Comparison of ENCODE assay signal across 30 mouse cellular contexts in genomic region chr10:126690914-126691673, GRCm38 (mm10).
DNase-seq lines count a peak whose midpoint lies in the region; ATAC-seq and TF ChIP-seq lines count a peak whose summit lies in the region.
"Had no signal": no experiment of that assay in that cellular context is flagged by ENCODE, and none has a peak within 500 bp of the region (broad histone marks: within the 10 kb centered on the region; RNA-seq: fewer than 3 reads in every experiment).

No protein-coding gene starts in this region.

- DNase-seq in embryo, embryonic 10 days (ENCODE audit: low spot score): peak; percentile 36
- DNase-seq in embryo, embryonic 11 days: no peak
- DNase-seq in ES-CJ7 (ENCODE audit: low read depth, low spot score): peak; percentile 27
- peak; percentile 87 for DNase-seq in liver, adult 2 months (ENCODE audit: extremely low read depth, low read depth, low spot score)
- DNase-seq in kidney, postnatal 4 days: no peak
- DNase-seq in cerebellum, adult 11-12 months: no peak
- no peak for DNase-seq in cerebellum, postnatal 36 days
- DNase-seq: adrenal gland, postnatal 14 days; cerebellum, adult 11 months; cerebellum, adult 9-11 months; gastrocnemius, adult 2 months; heart, adult 2 months; heart, postnatal 4 days; kidney, adult 9 months; kidney, postnatal 10 days; layer of hippocampus, adult 9-11 months; lung, adult 2 months; lung, postnatal 10 days; right cerebral cortex, postnatal 25 days; thymus, adult 18-20 months; thymus, postnatal 36 days had no signal

- no peak overlapping the region for H3K9ac ChIP-seq in liver, adult 2 months (ENCODE audit: low read depth, low read length)
- H3K9ac ChIP-seq in liver, embryonic 15.5 days: no peak overlapping the region
- H3K9ac ChIP-seq: embryonic facial prominence, embryonic 12.5 days; forebrain, embryonic 15.5 days; heart, embryonic 12.5 days; hindbrain, embryonic 13.5 days; limb, embryonic 12.5 days; stomach, embryonic 15.5 days had no signal

- no peak overlapping the region for H3K4me3 ChIP-seq in liver, adult 2 months (ENCODE audit: insufficient read depth, low read depth, low read length)
- H3K4me3 ChIP-seq in liver, embryonic 15.5 days (replicated peaks): no peak overlapping the region
- H3K4me3 ChIP-seq: embryonic facial prominence, embryonic 12.5 days; forebrain, embryonic 15.5 days; gastrocnemius, adult 2 months; heart, adult 2 months; heart, embryonic 12.5 days; hindbrain, embryonic 13.5 days; limb, embryonic 12.5 days; stomach, embryonic 15.5 days had no signal

- H3K79me2 ChIP-seq in liver, adult 2 months (ENCODE audit: control insufficient read depth, insufficient read depth, low read length): no peaks in the 10 kb centered on the region

- no peaks in the 10 kb centered on the region for H3K27me3 ChIP-seq in liver, adult 2 months (ENCODE audit: control insufficient read depth, insufficient read depth, low read length)
- no peaks in the 10 kb centered on the region for H3K27me3 ChIP-seq in liver, embryonic 15.5 days
- H3K27me3 ChIP-seq: embryonic facial prominence, embryonic 12.5 days; forebrain, embryonic 15.5 days; heart, embryonic 12.5 days; hindbrain, embryonic 13.5 days; limb, embryonic 12.5 days; stomach, embryonic 15.5 days had no signal

- ATAC-seq in liver, embryonic 15.5 days (ENCODE audit: insufficient read depth): peak; percentile 73
- ATAC-seq: forebrain, embryonic 15.5 days; intestine, embryonic 16.5 days had no signal

- TF ChIP-seq CTCF in liver, adult 2 months (IDR thresholded peaks at IDR 0.05; ENCODE audit: low read depth, low read length): no peak

- H3K4me1 ChIP-seq in liver, adult 2 months (ENCODE audit: control insufficient read depth, insufficient read depth, low read length): no peaks in the 10 kb centered on the region; the same call in 1 of the 2 replicates
- no peaks in the 10 kb centered on the region for H3K4me1 ChIP-seq in liver, embryonic 15.5 days (replicated peaks)
- H3K4me1 ChIP-seq: embryonic facial prominence, embryonic 12.5 days; forebrain, embryonic 15.5 days; heart, embryonic 12.5 days; hindbrain, embryonic 13.5 days; limb, embryonic 12.5 days; stomach, embryonic 15.5 days had no signal

- no peak for TF ChIP-seq POLR2A in liver, adult 2 months (IDR thresholded peaks at IDR 0.05; ENCODE audit: extremely low read depth, insufficient read depth, low read length)

- no peaks in the 10 kb centered on the region for H3K9me3 ChIP-seq in liver, embryonic 15.5 days (replicated peaks)
- H3K9me3 ChIP-seq: embryonic facial prominence, embryonic 12.5 days; forebrain, embryonic 15.5 days; heart, embryonic 12.5 days; hindbrain, embryonic 13.5 days; limb, embryonic 12.5 days; stomach, embryonic 15.5 days had no signal

- H3K4me2 ChIP-seq in liver, embryonic 15.5 days: 0 out of 2 replicates have a peak overlapping the region, but pooled peaks have one; percentile 13
- H3K4me2 ChIP-seq: embryonic facial prominence, embryonic 12.5 days; forebrain, embryonic 15.5 days; heart, embryonic 12.5 days; hindbrain, embryonic 13.5 days; limb, embryonic 12.5 days; stomach, embryonic 15.5 days had no signal

- no peak overlapping the region for H3K27ac ChIP-seq in liver, adult 2 months (replicated peaks; ENCODE audit: insufficient read depth, low read depth, low read length)
- no peak overlapping the region for H3K27ac ChIP-seq in liver, embryonic 15.5 days (replicated peaks)
- H3K27ac ChIP-seq: embryonic facial prominence, embryonic 12.5 days; forebrain, embryonic 15.5 days; gastrocnemius, adult 2 months; heart, adult 2 months; hindbrain, embryonic 13.5 days; limb, embryonic 12.5 days; macrophage; stomach, embryonic 15.5 days had no signal

- 26% methylated on average over 25 of the region's 25 CpGs for WGBS in liver, adult 2 months
- WGBS in liver, embryonic 15.5 days (ENCODE audit: insufficient replicate concordance): 60% methylated on average over 25 of the region's 25 CpGs

- no peaks in the 10 kb centered on the region for H3K36me3 ChIP-seq in liver, adult 2 months (ENCODE audit: control insufficient read depth, insufficient read depth, low read length)
- no peaks in the 10 kb centered on the region for H3K36me3 ChIP-seq in liver, embryonic 15.5 days (replicated peaks)
- H3K36me3 ChIP-seq: embryonic facial prominence, embryonic 12.5 days; forebrain, embryonic 15.5 days; heart, embryonic 12.5 days; hindbrain, embryonic 13.5 days; limb, embryonic 12.5 days; stomach, embryonic 15.5 days had no signal

Comparison
In these comparisons a context has a peak if more than half of its experiments do, and no peak if none do; other contexts are left out.
1. DNase-seq: peak in embryo, embryonic 10 days (single experiment), ES-CJ7 (single experiment) and liver, adult 2 months (single experiment); none in embryo, embryonic 11 days (single experiment), kidney, postnatal 4 days (0 of 2), cerebellum, adult 11-12 months (single experiment) and cerebellum, postnatal 36 days (0 of 2).